Mouse (Mus musculus) gastrocnemius, postnatal 10 days (tissue): ENCODE data around the gene Grk3. TPM values are rescaled to one million over a fixed set of nuclear protein-coding genes. Genes with fewer than 3 reads are reported as not detected.

Experiments used
- DNase-seq: peaks from one replicate; pipeline ENCODE4 v3.0.0; 2021; ENCODE audit warnings: mixed read lengths
- total RNA-seq, 2 experiments: library from RNA; stranded (reverse); gene quantifications; 2 replicates each; pipeline ENCODE4 v1.2.3; 2021

The Grk3 gene
- total RNA-seq, 2 experiments from 2014 or later = 3.9 to 4.9 TPM

- no peak for DNase-seq
These were observed 6.3 kb downstream of the Grk3 start for GRCm38 (mm10) chr5:113009183-113009820.

- DNase-seq = no peak
These were observed 7.1 kb downstream of the Grk3 start for GRCm38 (mm10) chr5:113008496-113008895.

- DNase-seq = no peak
These were observed 8.6 kb downstream of the Grk3 start for GRCm38 (mm10) chr5:113006997-113007396.

GRCm38 (mm10) chr5:113005941-113006391 is 9.6 kb downstream of the Grk3 start:
- DNase-seq = no peak

GRCm38 (mm10) chr5:113002821-113003380 is 12.7 kb downstream of the Grk3 start:
- DNase-seq = no peak

- DNase-seq = no peak
These were observed 16.4 kb downstream of the Grk3 start for GRCm38 (mm10) chr5:112999227-112999626.

- no peak for DNase-seq
These were observed 17.9 kb downstream of the Grk3 start for GRCm38 (mm10) chr5:112997516-112998186.

GRCm38 (mm10) chr5:112991245-112991644 is 24.3 kb downstream of the Grk3 start:
- DNase-seq = no peak

GRCm38 (mm10) chr5:112981931-112982330 is 33.7 kb downstream of the Grk3 start:
- DNase-seq = no peak

GRCm38 (mm10) chr5:112979710-112980109 is 35.9 kb downstream of the Grk3 start:
- DNase-seq = no peak

GRCm38 (mm10) chr5:112979195-112979594 is 36.4 kb downstream of the Grk3 start:
- DNase-seq = no peak

- no peak for DNase-seq
These were observed 38.5 kb downstream of the Grk3 start for GRCm38 (mm10) chr5:112977089-112977488.

- DNase-seq = no peak
These were observed 42.0 kb downstream of the Grk3 start for GRCm38 (mm10) chr5:112973596-112973995.

- DNase-seq = no peak
These were observed 43.3 kb downstream of the Grk3 start for GRCm38 (mm10) chr5:112972297-112972696.

- no peak for DNase-seq
These were observed 52.1 kb downstream of the Grk3 start for GRCm38 (mm10) chr5:112963495-112963894.

GRCm38 (mm10) chr5:112962166-112962565 is 53.4 kb downstream of the Grk3 start:
- no peak for DNase-seq

- DNase-seq = no peak
These were observed 54.7 kb downstream of the Grk3 start for GRCm38 (mm10) chr5:112960911-112961310.

- no peak for DNase-seq
These were observed 57.3 kb downstream of the Grk3 start for GRCm38 (mm10) chr5:112958293-112958692.

- no peak for DNase-seq
These were observed 58.8 kb downstream of the Grk3 start for GRCm38 (mm10) chr5:112956841-112957240.

- no peak for DNase-seq
These were observed 59.2 kb downstream of the Grk3 start for GRCm38 (mm10) chr5:112956368-112956767.

GRCm38 (mm10) chr5:112950847-112951246 is 64.7 kb downstream of the Grk3 start:
- no peak for DNase-seq

GRCm38 (mm10) chr5:112945925-112946324 is 69.7 kb downstream of the Grk3 start:
- no peak for DNase-seq

- no peak for DNase-seq
These were observed 73.3 kb downstream of the Grk3 start for GRCm38 (mm10) chr5:112942244-112942643.

- no peak for DNase-seq
These were observed 74.6 kb downstream of the Grk3 start for GRCm38 (mm10) chr5:112941001-112941400.
